Mouse (Mus musculus): Measurements from ENCODE around the gene Tnrc18.
A peak's percentile ranks its signal among the peaks of the same experiment; 100 is the strongest.

Gene Tnrc18

GRCm38 (mm10) chr5:142807661-142808060, 9.8 kb downstream of the Tnrc18 start:
- no peak for DNase-seq

- no peak for DNase-seq
Measured at GRCm38 (mm10) chr5:142803746-142804145, 13.7 kb downstream of the Tnrc18 start.

- no peak for DNase-seq
Measured at GRCm38 (mm10) chr5:142802884-142803283, 14.6 kb downstream of the Tnrc18 start.

- no peak for DNase-seq
Measured at GRCm38 (mm10) chr5:142801977-142802376, 15.5 kb downstream of the Tnrc18 start.

GRCm38 (mm10) chr5:142800656-142801055, 16.8 kb downstream of the Tnrc18 start:
- DNase-seq: no peak

- no peak for DNase-seq
Measured at GRCm38 (mm10) chr5:142800198-142800597, 17.3 kb downstream of the Tnrc18 start.

GRCm38 (mm10) chr5:142799259-142799658, 18.2 kb downstream of the Tnrc18 start:
- no peak for DNase-seq

GRCm38 (mm10) chr5:142798190-142798589, 19.3 kb downstream of the Tnrc18 start:
- DNase-seq: no peak

- peak; percentile 76 for DNase-seq
Measured at GRCm38 (mm10) chr5:142797620-142798019, 19.8 kb downstream of the Tnrc18 start.

- no peak for DNase-seq
Measured at GRCm38 (mm10) chr5:142796921-142797320, 20.5 kb downstream of the Tnrc18 start.

- peak; percentile 48 for DNase-seq
Measured at GRCm38 (mm10) chr5:142794582-142794981, 22.9 kb downstream of the Tnrc18 start.

GRCm38 (mm10) chr5:142794161-142794560, 23.3 kb downstream of the Tnrc18 start:
- no peak for DNase-seq

GRCm38 (mm10) chr5:142792594-142792993, 24.9 kb downstream of the Tnrc18 start:
- no peak for DNase-seq

GRCm38 (mm10) chr5:142788279-142788678, 29.2 kb downstream of the Tnrc18 start:
- DNase-seq: peak; percentile 42

GRCm38 (mm10) chr5:142787304-142787905, 30.1 kb downstream of the Tnrc18 start:
- DNase-seq: no peak

GRCm38 (mm10) chr5:142786709-142787108, 30.8 kb downstream of the Tnrc18 start:
- no peak for DNase-seq

- DNase-seq: no peak
Measured at GRCm38 (mm10) chr5:142786215-142786614, 31.2 kb downstream of the Tnrc18 start.

GRCm38 (mm10) chr5:142783142-142783540, 34.3 kb downstream of the Tnrc18 start:
- DNase-seq: peak; percentile 45

GRCm38 (mm10) chr5:142782459-142783141, 34.9 kb downstream of the Tnrc18 start:
- no peak for DNase-seq

- no peak for DNase-seq
Measured at GRCm38 (mm10) chr5:142780579-142780978, 36.9 kb downstream of the Tnrc18 start.

- DNase-seq: no peak
Measured at GRCm38 (mm10) chr5:142778871-142779270, 38.6 kb downstream of the Tnrc18 start.

GRCm38 (mm10) chr5:142778135-142778534, 39.3 kb downstream of the Tnrc18 start:
- DNase-seq: no peak

GRCm38 (mm10) chr5:142776080-142776479, 41.4 kb downstream of the Tnrc18 start:
- DNase-seq: no peak

- no peak for DNase-seq
Measured at GRCm38 (mm10) chr5:142774771-142775170, 42.7 kb downstream of the Tnrc18 start.

GRCm38 (mm10) chr5:142771964-142772363, 45.5 kb downstream of the Tnrc18 start:
- no peak for DNase-seq
